Comparison of ENCODE assay signal across 13 mouse cellular contexts in the genomic region with DNA sequence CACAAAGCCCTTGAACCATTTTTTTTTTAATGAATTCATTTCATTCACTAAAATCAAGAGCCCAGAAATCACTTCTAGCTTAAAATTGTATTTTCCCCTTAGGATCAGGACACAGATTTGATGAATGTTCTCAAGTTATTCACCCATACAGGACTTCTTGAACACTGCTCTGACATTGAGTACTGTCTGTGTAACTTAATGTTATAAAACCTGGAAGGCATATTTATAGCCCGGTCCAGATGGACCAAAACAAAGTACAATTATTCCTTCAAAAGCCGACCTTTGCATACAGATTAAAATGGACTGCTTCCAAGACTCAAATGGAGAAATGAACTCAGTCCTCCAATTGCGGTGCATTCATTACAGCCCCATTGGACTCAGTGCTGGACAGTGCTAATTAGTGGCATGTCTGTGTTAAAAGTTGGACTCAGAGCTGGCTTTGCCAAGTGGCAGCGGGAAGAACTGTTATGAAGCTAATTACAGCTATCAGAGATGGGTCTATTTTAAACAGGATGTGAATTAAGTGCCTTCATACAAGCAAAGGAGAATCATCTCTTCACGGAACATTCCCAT.
DNase-seq lines count a peak whose midpoint lies in the region; ATAC-seq and TF ChIP-seq lines count a peak whose summit lies in the region.
"Had no signal": no experiment of that assay in that cellular context is flagged by ENCODE, and none has a peak within 500 bp of the region (broad histone marks: within the 10 kb centered on the region; RNA-seq: fewer than 3 reads in every experiment).

No protein-coding gene starts in this region.

- peak; percentile 28 for DNase-seq in kidney, adult 2 months
- peak; percentile 65 for DNase-seq in hindbrain, postnatal 0 days (ENCODE audit: low spot score)
- no peak for DNase-seq in spleen, postnatal 10 days (ENCODE audit: low spot score in 2 of 2)
- no peak for DNase-seq in heart, adult 2 months
- no peak for DNase-seq in gastrocnemius, adult 2 months
- DNase-seq: cerebellum, adult 11 months had no signal

- H3K27ac ChIP-seq in kidney, adult 2 months (ENCODE audit: insufficient read depth, low read depth, low read length) = no peak overlapping the region
- H3K27ac ChIP-seq in kidney, embryonic 16.5 days (ENCODE audit: low read length) = no peak overlapping the region
- no peak overlapping the region for H3K27ac ChIP-seq in forebrain, embryonic 12.5 days
- H3K27ac ChIP-seq in hindbrain, postnatal 0 days = no peak overlapping the region
- H3K27ac ChIP-seq in midbrain, embryonic 16.5 days (ENCODE audit: low read length) = no peak overlapping the region
- no peak overlapping the region for H3K27ac ChIP-seq in heart, adult 2 months
- no peak overlapping the region for H3K27ac ChIP-seq in gastrocnemius, adult 2 months
- H3K27ac ChIP-seq: heart, embryonic 10.5 days; intestine, embryonic 15.5 days; macrophage had no signal

- no peak for TF ChIP-seq POLR2A in kidney, adult 2 months (IDR thresholded peaks at IDR 0.05; ENCODE audit: low read depth, low read length)
- TF ChIP-seq POLR2A in heart, adult 2 months (IDR thresholded peaks at IDR 0.05; ENCODE audit: insufficient read depth, low read depth, low read length) = no peak

- no peaks in the 10 kb centered on the region for H3K36me3 ChIP-seq in kidney, adult 2 months (ENCODE audit: control insufficient read depth, insufficient read depth, low read length)
- H3K36me3 ChIP-seq in kidney, embryonic 16.5 days (ENCODE audit: insufficient read depth, low read length) = no peaks in the 10 kb centered on the region
- H3K36me3 ChIP-seq in forebrain, embryonic 12.5 days (replicated peaks) = no peaks in the 10 kb centered on the region
- no peaks in the 10 kb centered on the region for H3K36me3 ChIP-seq in hindbrain, postnatal 0 days (ENCODE audit: insufficient read depth, low read length)
- no peaks in the 10 kb centered on the region for H3K36me3 ChIP-seq in midbrain, embryonic 16.5 days (ENCODE audit: control insufficient read depth, insufficient read depth, low read length)
- no peaks in the 10 kb centered on the region for H3K36me3 ChIP-seq in heart, adult 2 months (ENCODE audit: control insufficient read depth, insufficient read depth, low read length)
- H3K36me3 ChIP-seq: heart, embryonic 10.5 days; intestine, embryonic 15.5 days had no signal

- no peak for ATAC-seq in kidney, embryonic 16.5 days (ENCODE audit: low FRiP score, low TSS enrichment)
- ATAC-seq in forebrain, embryonic 12.5 days (ENCODE audit: low FRiP score) = peak; percentile 56; the same call in 1 of the 2 replicates
- ATAC-seq in hindbrain, postnatal 0 days = peak; percentile 73; the same call in 1 of the 2 replicates
- peak; percentile 36; the same call in 1 of the 2 replicates for ATAC-seq in midbrain, embryonic 16.5 days
- ATAC-seq: intestine, embryonic 15.5 days had no signal

- H3K79me2 ChIP-seq in heart, adult 2 months (replicated peaks; ENCODE audit: control insufficient read depth, insufficient read depth, low read length) = no peaks in the 10 kb centered on the region

- H3K4me2 ChIP-seq in kidney, embryonic 16.5 days (replicated peaks; ENCODE audit: low read depth, low read length) = no peak overlapping the region
- H3K4me2 ChIP-seq in forebrain, embryonic 12.5 days = no peak overlapping the region
- H3K4me2 ChIP-seq in hindbrain, postnatal 0 days (ENCODE audit: low read depth, low read length) = peak overlapping the region; percentile 11; the same call in 1 of the 2 replicates
- H3K4me2 ChIP-seq in midbrain, embryonic 16.5 days (ENCODE audit: low read length) = no peak overlapping the region
- H3K4me2 ChIP-seq: intestine, embryonic 15.5 days had no signal

- TF ChIP-seq CTCF in kidney, adult 2 months (conservative IDR thresholded peaks at IDR 0.05; ENCODE audit: insufficient read depth, insufficient read length, low read depth, low read length) = no peak
- TF ChIP-seq CTCF in hindbrain, postnatal 0 days (IDR thresholded peaks at IDR 0.05; ENCODE audit: low read depth) = peak; percentile 24; the same call in 1 of the 2 replicates
- TF ChIP-seq CTCF in heart, adult 2 months (IDR thresholded peaks at IDR 0.05) = no peak
- TF ChIP-seq CTCF in gastrocnemius, adult 2 months (IDR thresholded peaks at IDR 0.05) = no peak

- WGBS in kidney, adult 2 months = 59% methylated on average over 5 of the region's 5 CpGs
- 79% methylated on average over 5 of the region's 5 CpGs for WGBS in kidney, embryonic 16.5 days
- WGBS in forebrain, embryonic 12.5 days = 36% methylated on average over 5 of the region's 5 CpGs
- 44% methylated on average over 5 of the region's 5 CpGs for whole genome bisulfite sequencing in hindbrain, postnatal 0 days
- 67% methylated on average over 5 of the region's 5 CpGs for WGBS in midbrain, embryonic 16.5 days
- 70% methylated on average over 5 of the region's 5 CpGs for WGBS in heart, adult 2 months

- H3K9ac ChIP-seq in kidney, embryonic 16.5 days (replicated peaks; ENCODE audit: low read length) = no peak overlapping the region
- H3K9ac ChIP-seq in forebrain, embryonic 12.5 days = no peak overlapping the region
- no peak overlapping the region for H3K9ac ChIP-seq in hindbrain, postnatal 0 days (replicated peaks; ENCODE audit: low read length)
- H3K9ac ChIP-seq in midbrain, embryonic 16.5 days (ENCODE audit: low read depth, low read length) = no peak overlapping the region
- no peak overlapping the region for H3K9ac ChIP-seq in heart, adult 2 months (ENCODE audit: low read depth, low read length)
- H3K9ac ChIP-seq: intestine, embryonic 15.5 days had no signal

- H3K9me3 ChIP-seq in kidney, embryonic 16.5 days (ENCODE audit: low read length) = no peaks in the 10 kb centered on the region
- H3K9me3 ChIP-seq in forebrain, embryonic 12.5 days = no peaks in the 10 kb centered on the region
- H3K9me3 ChIP-seq in hindbrain, postnatal 0 days (ENCODE audit: low read length) = no peaks in the 10 kb centered on the region
- no peaks in the 10 kb centered on the region for H3K9me3 ChIP-seq in midbrain, embryonic 16.5 days (replicated peaks; ENCODE audit: control insufficient read depth, low read length, poor library complexity, severe bottlenecking)
- H3K9me3 ChIP-seq: heart, embryonic 10.5 days; intestine, embryonic 15.5 days had no signal

- TF ChIP-seq EP300 in heart, adult 2 months (IDR thresholded peaks at IDR 0.05; ENCODE audit: insufficient read depth, low read depth, low read length) = no peak

- H3K4me3 ChIP-seq in kidney, adult 2 months (ENCODE audit: insufficient read depth, low read depth, low read length) = no peak overlapping the region
- no peak overlapping the region for H3K4me3 ChIP-seq in kidney, embryonic 16.5 days (ENCODE audit: low read length)
- no peak overlapping the region for H3K4me3 ChIP-seq in forebrain, embryonic 12.5 days (replicated peaks)
- no peak overlapping the region for H3K4me3 ChIP-seq in hindbrain, postnatal 0 days (ENCODE audit: low read length)
- no peak overlapping the region for H3K4me3 ChIP-seq in midbrain, embryonic 16.5 days (ENCODE audit: low read depth, low read length)
- H3K4me3 ChIP-seq in heart, adult 2 months = no peak overlapping the region
- H3K4me3 ChIP-seq in gastrocnemius, adult 2 months = no peak overlapping the region
- H3K4me3 ChIP-seq: heart, embryonic 10.5 days; intestine, embryonic 15.5 days had no signal

- intact Hi-C loops in heart, adult 2 months (cut with DNase I) = no loop called here
- intact Hi-C loops in gastrocnemius, adult 2 months (cut with DNase I) = no loop called here

- H3K4me1 ChIP-seq in kidney, adult 2 months (ENCODE audit: control insufficient read depth, insufficient read depth, low read length) = no peaks in the 10 kb centered on the region
- H3K4me1 ChIP-seq in kidney, embryonic 16.5 days (ENCODE audit: insufficient read depth, low read length) = no peaks in the 10 kb centered on the region
- peaks cover 10% of the 10 kb centered on the region for H3K4me1 ChIP-seq in forebrain, embryonic 12.5 days
- H3K4me1 ChIP-seq in hindbrain, postnatal 0 days (ENCODE audit: insufficient read depth, low read length) = no peaks in the 10 kb centered on the region
- peaks cover 5% of the 10 kb centered on the region; the same call in 1 of the 2 replicates for H3K4me1 ChIP-seq in midbrain, embryonic 16.5 days (ENCODE audit: control insufficient read depth, insufficient read depth, low read length)
- no peaks in the 10 kb centered on the region for H3K4me1 ChIP-seq in heart, adult 2 months (ENCODE audit: control insufficient read depth, insufficient read depth, low read length)
- H3K4me1 ChIP-seq: intestine, embryonic 15.5 days had no signal

- H3K27me3 ChIP-seq in kidney, adult 2 months (replicated peaks; ENCODE audit: control insufficient read depth, insufficient read depth, low read length) = no peaks in the 10 kb centered on the region
- H3K27me3 ChIP-seq in kidney, embryonic 16.5 days (ENCODE audit: insufficient read depth, low read length) = no peaks in the 10 kb centered on the region
- H3K27me3 ChIP-seq in forebrain, embryonic 12.5 days = no peaks in the 10 kb centered on the region
- H3K27me3 ChIP-seq in hindbrain, postnatal 0 days (ENCODE audit: insufficient read depth, low read length) = no peaks in the 10 kb centered on the region
- no peaks in the 10 kb centered on the region for H3K27me3 ChIP-seq in midbrain, embryonic 16.5 days (ENCODE audit: control insufficient read depth, insufficient read depth, low read depth, low read length)
- no peaks in the 10 kb centered on the region for H3K27me3 ChIP-seq in heart, adult 2 months (ENCODE audit: control insufficient read depth, insufficient read depth, low read length)
- H3K27me3 ChIP-seq: CH12.LX; intestine, embryonic 15.5 days had no signal

Comparison
In these comparisons a context has a peak if more than half of its experiments do, and no peak if none do; other contexts are left out.
1. DNase-seq: peak in kidney, adult 2 months (single experiment) and hindbrain, postnatal 0 days (single experiment); none in spleen, postnatal 10 days (0 of 2), heart, adult 2 months (0 of 2) and gastrocnemius, adult 2 months (single experiment).